Mouse (Mus musculus): ENCODE results near the gene Oas1f. TPM values are rescaled to one million over a fixed set of nuclear protein-coding genes. Genes with fewer than 3 reads are reported as not detected.
"Not testable (repeated sequence)": the region's sequence is repeated elsewhere in the genome, so short reads cannot be mapped to it uniquely, and the experiment has no call there.

The Oas1f gene
- polyA plus RNA-seq (2012; rRNA removed): not detected in 2 replicates

GRCm38 (mm10) chr5:120847067-120847466 lies at the start of gene Oas1f:
Gene Oas1f, plus strand, starts transcription at chr5:120847367.
- no peak for DNase-seq (ENCODE audit: extremely low spot score in 1 of 2, low spot score in 1 of 2)

- not testable (repeated sequence) for DNase-seq (ENCODE audit: extremely low spot score in 1 of 2, low spot score in 1 of 2)
These were observed 49.0 kb upstream of the Oas1f start for GRCm38 (mm10) chr5:120798147-120798546.

- not testable (repeated sequence) for DNase-seq (ENCODE audit: extremely low spot score in 1 of 2, low spot score in 1 of 2)
These were observed 48.2 kb upstream of the Oas1f start for GRCm38 (mm10) chr5:120798943-120799342.

- DNase-seq (ENCODE audit: extremely low spot score in 1 of 2, low spot score in 1 of 2): no peak
These were observed 43.6 kb upstream of the Oas1f start for GRCm38 (mm10) chr5:120803596-120803995.

- DNase-seq (ENCODE audit: extremely low spot score in 1 of 2, low spot score in 1 of 2): peak in 1 of 2 experiments; percentile 72
These were observed 40.7 kb upstream of the Oas1f start for GRCm38 (mm10) chr5:120806458-120806857.

GRCm38 (mm10) chr5:120809171-120809570 lies 38.0 kb upstream of the Oas1f start:
- DNase-seq (ENCODE audit: extremely low spot score in 1 of 2, low spot score in 1 of 2): no peak

DNA sequence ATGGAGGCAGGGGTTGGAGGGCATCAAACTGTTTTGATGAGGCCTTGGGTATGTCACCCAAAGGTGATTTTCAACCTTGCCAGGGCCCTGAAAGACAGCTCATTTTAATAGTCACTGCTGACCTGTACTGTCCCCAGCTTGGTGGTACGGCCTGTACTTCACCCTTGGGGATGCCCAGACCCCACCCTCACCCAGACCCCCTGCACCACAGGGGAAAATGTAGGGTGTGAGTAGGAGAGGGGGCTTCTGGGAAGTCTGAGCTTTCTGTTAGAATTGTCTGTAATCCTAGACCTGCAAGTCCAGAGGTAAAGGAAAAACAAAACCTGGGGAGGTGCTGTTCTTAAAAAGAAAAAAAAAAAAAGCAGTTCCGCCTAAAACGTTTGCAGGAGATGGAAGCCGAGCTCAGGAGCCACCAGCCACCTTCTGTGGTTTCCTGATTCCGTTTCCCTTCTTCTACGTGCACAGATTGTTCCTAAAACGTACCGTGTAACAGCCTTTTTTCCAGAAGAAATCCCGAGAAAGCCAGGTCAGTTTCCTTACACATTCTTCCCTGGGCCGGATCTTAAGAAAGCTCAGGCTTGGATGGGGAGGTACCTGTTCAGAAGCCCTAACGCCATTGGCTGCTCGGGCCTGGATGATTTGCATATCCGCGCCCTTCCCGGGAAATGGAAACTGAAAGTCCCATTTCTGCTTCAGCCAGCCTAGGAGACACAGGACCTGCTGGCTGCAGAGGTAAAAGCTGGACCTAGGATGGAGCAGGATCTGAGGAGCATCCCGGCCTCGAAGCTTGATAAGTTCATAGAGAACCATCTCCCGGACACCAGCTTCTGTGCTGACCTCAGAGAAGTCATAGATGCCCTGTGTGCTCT lies 35.0 kb upstream of the Oas1f start, which contains the start of gene Oas1c:
Gene Oas1c (minus strand): TSS at position 564 of the 869 bp plus-strand sequence.
- DNase-seq (ENCODE audit: extremely low spot score in 1 of 2, low spot score in 1 of 2): peak; percentile 75 to 86

GRCm38 (mm10) chr5:120813023-120813422 lies 34.1 kb upstream of the Oas1f start:
- DNase-seq (ENCODE audit: extremely low spot score in 1 of 2, low spot score in 1 of 2): no peak

DNA sequence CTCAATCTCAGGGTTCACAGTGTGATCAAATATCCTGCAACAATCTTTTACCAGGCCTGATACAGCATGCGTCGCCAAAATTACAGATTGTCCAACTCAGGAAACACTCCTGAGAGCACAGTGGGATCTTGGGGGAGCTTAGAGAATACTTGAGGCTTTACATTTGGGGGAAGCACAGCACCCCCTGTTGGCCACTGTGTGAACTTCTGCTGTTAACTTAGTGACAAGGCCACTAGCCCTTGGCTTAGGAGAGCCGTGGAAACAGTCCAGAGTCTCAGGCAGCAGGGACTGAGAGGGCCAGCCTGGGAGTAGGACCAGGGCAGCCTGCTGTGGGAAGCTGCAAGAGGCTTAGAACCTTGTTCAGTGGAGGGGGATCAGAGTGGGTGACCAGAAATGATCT lies 31.2 kb upstream of the Oas1f start:
- DNase-seq (ENCODE audit: extremely low spot score in 1 of 2, low spot score in 1 of 2): no peak

GRCm38 (mm10) chr5:120818999-120819398 lies 28.2 kb upstream of the Oas1f start:
- no peak for DNase-seq (ENCODE audit: extremely low spot score in 1 of 2, low spot score in 1 of 2)

- no peak for DNase-seq (ENCODE audit: extremely low spot score in 1 of 2, low spot score in 1 of 2)
These were observed 16.1 kb upstream of the Oas1f start for GRCm38 (mm10) chr5:120831031-120831430.

- DNase-seq (ENCODE audit: extremely low spot score in 1 of 2, low spot score in 1 of 2): no peak
These were observed 13.6 kb upstream of the Oas1f start for GRCm38 (mm10) chr5:120833335-120834280.

DNA sequence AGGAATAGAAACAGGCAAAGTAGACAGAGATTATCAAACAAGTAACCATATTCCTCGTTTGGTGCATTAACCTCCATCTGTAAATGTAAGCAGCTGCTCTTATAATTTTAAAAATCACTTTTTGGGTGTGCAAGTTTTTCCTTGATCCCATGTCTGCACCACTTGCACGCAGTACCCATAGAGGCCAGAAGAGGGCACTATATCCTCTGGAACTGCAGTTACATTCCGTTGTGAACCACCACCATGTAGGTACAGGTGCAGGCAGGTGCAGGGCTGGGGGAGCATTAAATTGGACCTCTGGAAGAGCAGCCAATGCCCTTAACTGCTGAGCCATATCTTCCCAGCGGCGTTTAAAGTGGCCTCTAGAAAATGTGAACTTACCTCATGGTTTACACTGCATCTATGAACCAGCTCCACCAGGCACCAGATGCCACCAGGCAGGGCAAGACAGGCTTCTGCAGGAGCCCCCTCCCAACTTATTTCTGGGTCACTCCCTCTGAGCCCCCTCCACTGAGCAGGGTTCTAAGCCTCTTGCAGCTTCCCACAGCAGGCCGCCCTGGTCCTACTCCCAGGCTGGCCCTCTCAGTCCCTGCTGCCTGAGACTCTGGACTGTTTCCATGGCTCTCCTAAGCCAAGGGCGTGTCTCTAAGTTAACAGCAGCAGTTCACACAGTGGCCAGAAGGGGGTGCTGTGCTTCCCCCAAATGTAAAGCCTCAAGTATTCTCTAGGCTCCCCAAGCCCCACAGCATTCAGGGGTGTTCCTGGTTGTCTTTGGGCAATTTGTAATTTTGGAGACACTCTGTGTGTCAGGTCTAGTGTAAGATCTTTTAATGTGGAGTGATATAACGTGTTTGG lies 10.2 kb upstream of the Oas1f start:
- peak in 1 of 2 experiments; percentile 64 for DNase-seq (ENCODE audit: extremely low spot score in 1 of 2, low spot score in 1 of 2)

DNA sequence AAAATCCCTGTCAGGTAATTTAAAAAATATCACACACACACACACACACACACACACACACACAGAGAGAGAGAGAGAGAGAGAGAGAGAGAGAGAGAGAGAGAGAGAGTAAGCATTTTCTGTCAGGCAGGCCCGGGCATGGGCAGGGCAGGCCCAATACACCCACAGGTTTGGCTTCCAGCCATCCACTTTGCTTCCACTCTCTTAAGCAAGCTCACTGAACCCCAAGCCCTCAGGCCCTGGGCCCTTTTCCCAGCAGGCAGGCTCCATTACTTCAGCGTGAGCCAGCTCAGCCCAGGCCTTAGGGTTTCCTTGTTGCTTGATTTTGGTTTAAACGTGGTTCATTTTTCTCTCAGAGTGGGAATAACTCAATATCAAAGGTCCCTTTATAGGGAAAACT lies 2.5 kb upstream of the Oas1f start:
- no peak for DNase-seq (ENCODE audit: extremely low spot score in 1 of 2, low spot score in 1 of 2)

DNA sequence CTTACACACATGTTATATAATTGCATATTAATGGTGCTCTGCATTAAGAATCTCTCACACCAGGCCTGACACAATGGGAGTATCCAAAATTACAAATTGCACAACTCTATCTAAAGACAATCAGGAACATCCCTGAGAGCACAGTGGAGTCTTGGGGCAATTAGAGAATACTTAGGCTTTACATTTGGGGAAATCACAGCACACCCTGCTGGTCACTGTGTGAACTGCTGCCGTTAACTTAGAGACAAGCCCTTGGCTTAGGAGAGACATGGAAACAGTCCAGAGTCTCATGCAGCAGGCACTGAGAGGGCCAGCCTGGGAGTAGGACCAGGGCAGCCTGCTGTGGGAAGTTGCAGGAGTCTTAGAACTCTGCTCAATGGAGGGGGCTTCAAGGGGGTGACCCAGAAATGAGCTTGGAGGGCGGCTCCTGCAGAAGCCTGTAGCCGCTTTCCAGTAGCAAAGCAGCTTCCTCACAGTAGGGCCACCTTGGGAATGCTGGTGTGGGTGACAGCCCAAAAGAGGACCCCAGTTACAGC lies 2.5 kb downstream of the Oas1f start:
- peak in 1 of 2 experiments; percentile 53 for DNase-seq (ENCODE audit: extremely low spot score in 1 of 2, low spot score in 1 of 2)

GRCm38 (mm10) chr5:120859241-120859640 lies 12.1 kb downstream of the Oas1f start:
- peak; percentile 5 to 30 for DNase-seq (ENCODE audit: extremely low spot score in 1 of 2, low spot score in 1 of 2)

DNA sequence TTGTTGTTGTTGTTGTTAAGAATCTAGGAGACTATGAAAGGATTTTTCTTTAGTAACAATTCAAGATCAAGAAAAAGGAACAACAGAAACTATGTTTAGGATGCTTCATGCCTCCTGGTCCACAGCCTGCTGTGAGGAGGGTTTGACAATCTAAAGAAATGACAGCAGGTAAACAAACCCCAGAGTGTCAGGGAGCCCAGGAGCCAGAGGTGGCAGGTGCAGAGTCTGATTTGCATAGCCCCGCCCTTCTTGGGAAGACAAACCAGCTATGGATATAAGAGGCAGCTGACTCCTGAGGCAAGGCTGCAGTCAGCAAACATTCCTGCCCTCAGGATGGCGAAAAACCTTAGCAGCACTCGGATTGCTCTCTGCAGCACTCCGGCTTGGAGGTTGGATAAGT lies 14.0 kb downstream of the Oas1f start, which contains the start of gene Oas1h:
Gene Oas1h (plus strand): TSS at position 301 of the 400 bp plus-strand sequence.
- DNase-seq (ENCODE audit: extremely low spot score in 1 of 2, low spot score in 1 of 2): no peak

DNA sequence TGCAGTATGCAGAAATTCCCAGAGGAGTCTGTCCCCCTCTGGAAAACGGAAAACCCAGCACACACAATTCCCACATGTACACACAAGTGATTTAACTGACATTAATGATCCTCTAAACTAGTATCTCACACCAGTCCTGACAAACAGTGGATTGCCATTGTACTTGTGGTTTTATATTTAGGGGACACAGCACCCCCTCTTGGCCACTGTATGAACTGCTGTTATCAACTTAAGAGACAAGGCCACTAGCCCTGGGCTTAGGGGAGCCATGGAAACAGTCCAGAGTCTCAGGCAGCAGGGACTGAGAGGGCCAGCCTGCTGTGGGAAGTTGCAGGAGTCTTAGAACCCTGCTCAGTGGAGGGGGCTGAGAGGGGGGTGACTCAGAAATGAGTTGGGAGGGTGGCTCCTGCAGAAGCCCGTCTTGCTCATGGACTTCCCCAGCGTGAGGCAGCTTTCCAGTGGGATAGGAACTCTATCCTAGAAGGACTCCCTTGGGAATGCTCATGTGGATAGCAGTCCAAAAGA lies 18.2 kb downstream of the Oas1f start:
- peak in 1 of 2 experiments; percentile 14 for DNase-seq (ENCODE audit: extremely low spot score in 1 of 2, low spot score in 1 of 2)

- no peak for DNase-seq (ENCODE audit: extremely low spot score in 1 of 2, low spot score in 1 of 2)
These were observed 22.4 kb downstream of the Oas1f start for GRCm38 (mm10) chr5:120869436-120870015.

All from frontal cortex, adult 2 months (tissue).